Mouse (Mus musculus): ENCODE data around the gene Gm10300.

Gm10300 gene

GRCm38 (mm10) chr4:132067112-132067937 lies 7.2 kb upstream of the Gm10300 start:
- TF ChIP-seq GATA4 (IDR thresholded peaks at IDR 0.05; ENCODE audit: insufficient replicate concordance, low read length) = no peak

- TF ChIP-seq GATA4 (IDR thresholded peaks at IDR 0.05; ENCODE audit: insufficient replicate concordance, low read length) = no peak
Observed at GRCm38 (mm10) chr4:132067938-132068235, 6.6 kb upstream of the Gm10300 start.

- TF ChIP-seq GATA4 (IDR thresholded peaks at IDR 0.05; ENCODE audit: insufficient replicate concordance, low read length) = no peak
Observed at GRCm38 (mm10) chr4:132071674-132072073, 2.8 kb upstream of the Gm10300 start.

GRCm38 (mm10) chr4:132072156-132072555 lies 2.3 kb upstream of the Gm10300 start:
- TF ChIP-seq GATA4 (IDR thresholded peaks at IDR 0.05; ENCODE audit: insufficient replicate concordance, low read length) = no peak

- no peak for TF ChIP-seq GATA4 (IDR thresholded peaks at IDR 0.05; ENCODE audit: insufficient replicate concordance, low read length)
Observed at GRCm38 (mm10) chr4:132072946-132073345, 1.6 kb upstream of the Gm10300 start.

DNA sequence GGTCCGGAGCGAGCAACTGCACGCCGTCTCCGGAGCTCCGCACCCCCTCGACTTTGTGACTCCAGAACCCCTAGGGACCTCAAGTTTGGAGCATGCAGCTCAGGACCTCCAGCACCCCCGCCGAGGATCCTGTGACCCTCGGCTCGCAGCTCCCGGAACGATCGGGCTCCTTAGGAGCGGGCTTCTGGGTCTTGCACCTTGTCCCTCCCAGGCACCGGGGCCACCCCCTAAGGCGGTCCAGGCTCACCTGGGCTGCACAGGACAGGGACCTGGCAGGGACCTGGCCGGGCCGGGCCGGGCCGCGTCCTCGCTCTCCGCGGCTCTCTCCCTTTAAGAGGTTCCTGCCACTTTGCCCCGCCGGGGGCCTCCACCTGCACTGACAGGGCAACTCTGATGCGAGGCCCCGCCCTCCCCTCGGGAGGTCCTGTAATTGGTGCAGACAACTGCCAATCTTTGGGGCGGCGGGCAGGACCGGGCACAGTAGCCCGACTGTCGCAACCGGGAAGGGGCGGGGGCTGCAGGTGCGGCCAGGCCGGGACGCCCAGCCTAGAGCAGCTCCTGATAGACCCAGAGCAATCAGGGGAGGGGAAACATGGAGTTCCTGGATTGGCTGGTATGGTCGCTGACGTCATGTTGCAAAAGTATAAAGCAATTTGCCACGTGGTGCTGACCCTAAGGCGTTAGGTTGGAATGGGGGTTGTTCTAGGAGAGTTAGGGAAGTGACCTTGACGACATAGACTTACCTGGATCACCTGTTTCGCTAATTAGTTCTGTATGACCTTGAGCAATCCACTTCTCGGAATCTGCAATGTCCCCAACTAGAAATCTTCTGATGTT lies 654 bp downstream of the Gm10300 start, which contains the start of gene Epb41:
Epb41 (minus strand) TSS at position 389 of the 837 bp plus-strand sequence.
- peak; percentile 12; the same call in 1 of the 2 replicates for TF ChIP-seq GATA4 (IDR thresholded peaks at IDR 0.05; ENCODE audit: insufficient replicate concordance, low read length)

DNA sequence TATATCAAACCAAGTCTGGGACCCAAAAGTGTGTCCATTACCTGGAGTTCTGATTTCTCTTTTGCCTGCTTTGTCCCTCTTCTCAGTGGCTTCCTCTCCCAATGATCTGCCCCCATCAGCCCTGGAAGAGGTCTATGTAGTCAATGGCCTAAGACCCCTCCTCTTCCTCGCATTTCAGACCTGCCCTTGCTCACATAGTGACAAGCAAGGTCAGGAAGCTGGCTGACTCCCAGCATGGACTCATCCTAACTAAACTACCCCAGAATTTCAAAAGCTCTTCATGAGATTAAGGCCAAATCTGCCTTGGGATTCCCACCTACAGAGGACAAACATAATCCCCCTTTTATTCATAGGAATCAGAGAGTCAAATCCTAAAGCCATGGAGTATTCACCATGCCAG lies 1.3 kb downstream of the Gm10300 start:
- TF ChIP-seq GATA4 (IDR thresholded peaks at IDR 0.05; ENCODE audit: insufficient replicate concordance, low read length) = no peak

- peak; percentile 57; the same call in 1 of the 2 replicates for TF ChIP-seq GATA4 (IDR thresholded peaks at IDR 0.05; ENCODE audit: insufficient replicate concordance, low read length)
Observed at GRCm38 (mm10) chr4:132076480-132077405, 2.2 kb downstream of the Gm10300 start.

- TF ChIP-seq GATA4 (IDR thresholded peaks at IDR 0.05; ENCODE audit: insufficient replicate concordance, low read length) = no peak
Observed at GRCm38 (mm10) chr4:132077445-132077844, 2.9 kb downstream of the Gm10300 start.

- no peak for TF ChIP-seq GATA4 (IDR thresholded peaks at IDR 0.05; ENCODE audit: insufficient replicate concordance, low read length)
Observed at GRCm38 (mm10) chr4:132078296-132078714, 3.8 kb downstream of the Gm10300 start.

- TF ChIP-seq GATA4 (IDR thresholded peaks at IDR 0.05; ENCODE audit: insufficient replicate concordance, low read length) = no peak
Observed at GRCm38 (mm10) chr4:132079555-132080275, 5.2 kb downstream of the Gm10300 start.

DNA sequence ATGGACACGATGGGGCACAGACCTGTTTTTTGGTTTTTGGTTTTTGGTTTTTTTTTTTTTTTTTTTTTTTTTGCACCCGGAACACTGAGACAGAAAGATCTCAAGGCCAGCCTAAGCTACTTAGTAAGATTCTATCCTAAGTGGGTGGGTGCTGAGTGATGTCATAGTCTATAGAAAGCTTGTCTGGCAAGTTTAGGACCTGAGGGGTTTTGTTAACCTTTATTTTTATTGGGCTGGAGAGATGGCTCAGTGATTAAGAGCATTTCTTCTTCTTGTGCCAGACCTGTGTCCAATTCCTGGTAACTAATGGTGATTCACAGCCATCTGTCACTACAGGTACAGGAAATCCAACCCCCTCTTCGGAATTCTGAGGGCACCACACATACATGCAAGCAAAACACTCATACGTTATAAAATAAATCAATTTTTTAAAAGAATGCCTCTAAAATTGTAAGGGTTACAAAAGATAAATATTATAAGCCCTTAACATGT lies 6.0 kb downstream of the Gm10300 start:
- no peak for TF ChIP-seq GATA4 (IDR thresholded peaks at IDR 0.05; ENCODE audit: insufficient replicate concordance, low read length)

- TF ChIP-seq GATA4 (IDR thresholded peaks at IDR 0.05; ENCODE audit: insufficient replicate concordance, low read length) = no peak
Observed at GRCm38 (mm10) chr4:132085114-132085513, 10.6 kb downstream of the Gm10300 start.

DNA sequence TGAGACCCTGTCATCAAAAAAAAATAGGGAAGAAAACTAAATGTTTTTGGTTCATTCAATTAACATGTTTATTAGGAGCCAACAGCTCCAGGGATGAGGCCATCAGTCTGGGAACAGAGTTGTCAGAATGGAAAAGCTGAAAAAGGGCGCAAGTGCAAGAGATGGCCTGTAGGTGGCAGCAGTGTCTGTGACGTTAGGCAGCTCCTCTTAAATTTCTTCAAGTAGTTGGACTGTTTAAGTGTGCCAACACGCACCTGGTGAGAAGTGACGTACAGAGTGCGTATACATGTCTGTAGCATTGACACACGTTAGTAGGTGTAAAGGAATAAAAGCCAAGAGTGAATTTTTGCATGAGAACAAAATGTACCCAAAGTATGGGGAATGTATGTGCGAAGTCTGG lies 14.4 kb downstream of the Gm10300 start:
- TF ChIP-seq GATA4 (IDR thresholded peaks at IDR 0.05; ENCODE audit: insufficient replicate concordance, low read length) = no peak

All from liver, adult (tissue).